Mouse (Mus musculus) neural tube, embryonic 13.5 days (tissue): ENCODE results near the gene Lmf2. TPM values are rescaled to one million over a fixed set of nuclear protein-coding genes. Genes with fewer than 3 reads are reported as not detected.

Source experiments
- ATAC-seq: fragments of 200-750 bp; cut with Nextera tagmentation; 2 replicates; pipeline ENCODE4 v1.8.0; 2017; ENCODE audit warnings: low read depth, mild to moderate bottlenecking, moderate TSS enrichment, moderate library complexity
- H3K27ac ChIP-seq: fragments of 300-500 bp; sonication (generic); replicated peaks from 2 replicates; pipeline ENCODE4 v1.5.1; 2015; ENCODE audit warnings: moderate library complexity, mild to moderate bottlenecking, inconsistent platforms
- H3K27me3 ChIP-seq: fragments of 300-500 bp; sonication (generic); 2 replicates; pipeline ENCODE4 v1.6.1; 2015; ENCODE audit warnings: mild to moderate bottlenecking, inconsistent platforms
- H3K36me3 ChIP-seq: fragments of 300-500 bp; sonication (generic); 2 replicates; pipeline ENCODE4 v1.6.1; 2015; ENCODE audit warnings: mild to moderate bottlenecking, inconsistent platforms
- H3K4me1 ChIP-seq: fragments of 300-500 bp; sonication (generic); replicated peaks from 2 replicates; pipeline ENCODE4 v1.6.1; 2015; ENCODE audit warnings: inconsistent platforms
- H3K4me2 ChIP-seq: fragments of 300-500 bp; sonication (generic); 2 replicates; pipeline ENCODE4 v1.6.1; 2015; ENCODE audit warnings: inconsistent platforms, mild to moderate bottlenecking, moderate library complexity
- H3K4me3 ChIP-seq: fragments of 300-500 bp; sonication (generic); 2 replicates; pipeline ENCODE4 v1.5.1; 2015; ENCODE audit warnings: mild to moderate bottlenecking, inconsistent platforms
- H3K9ac ChIP-seq: fragments of 300-500 bp; sonication (generic); 2 replicates; pipeline ENCODE4 v1.6.1; 2015; ENCODE audit warnings: moderate library complexity, mild to moderate bottlenecking, inconsistent platforms
- H3K9me3 ChIP-seq: fragments of 300-500 bp; sonication (generic); 2 replicates; pipeline ENCODE4 v1.6.1; 2016; ENCODE audit warnings: inconsistent platforms
- WGBS: fragments of 180-500 bp; shearing (Covaris S2); methylation state at CpG from one replicate; pipeline ENCODE4 v1.1.7; 2015; 5-methylcytosine and 5-hydroxymethylcytosine counted together
- microRNA-seq: library from miRNA; unstranded; fragments of <30 nt; microRNA quantifications from one replicate; pipeline ENCODE4, GENCODE M21; 2016
- polyA plus RNA-seq: library from polyadenylated mRNA; unstranded; fragments of >200 nt; fragmentation: Nextera tagmentation; extraction: Ambion mirVana; gene quantifications from 2 replicates; pipeline ENCODE4 v1.2.1, GENCODE M21; 2015

Lmf2 gene
- polyA plus RNA-seq, 1 experiment from 2014 or later = 34.1 TPM

- Histone ChIP-seq H3K27ac (no peak overlapping the region), H3K27me3 (no peaks in the 10 kb centered on the region), H3K36me3 (no peaks in the 10 kb centered on the region), H3K4me2 (peak overlapping the region; percentile 94), H3K9ac (peak overlapping the region; percentile 90; the same call in 1 of the 2 replicates), H3K4me3 (0 out of 2 replicates have a peak overlapping the region, but pooled peaks have one; percentile 98), H3K9me3 (no peaks in the 10 kb centered on the region), H3K4me1 (peaks cover 67% of the 10 kb centered on the region)
- 88% methylated on average over 4 of the region's 4 CpGs for whole genome bisulfite sequencing
- no peak for ATAC-seq
These were observed 42.1 kb downstream of the Lmf2 start for GRCm38 (mm10) chr15:89313359-89313758.

- Histone ChIP-seq H3K4me2 (no peak overlapping the region), H3K9me3 (no peaks in the 10 kb centered on the region), H3K4me3 (no peak overlapping the region), H3K27me3 (no peaks in the 10 kb centered on the region), H3K9ac (0 out of 2 replicates have a peak overlapping the region, but pooled peaks have one; percentile 12), H3K27ac (no peak overlapping the region), H3K4me1 (peaks cover 64% of the 10 kb centered on the region), H3K36me3 (peaks cover 24% of the 10 kb centered on the region)
- 53% methylated on average over 6 of the region's 6 CpGs for WGBS
- ATAC-seq = no peak
These were observed 45.4 kb downstream of the Lmf2 start for GRCm38 (mm10) chr15:89309962-89310498.

GRCm38 (mm10) chr15:89308406-89309139 lies 46.9 kb downstream of the Lmf2 start:
- H3K27ac ChIP-seq = no peak overlapping the region
- H3K4me1 ChIP-seq = peaks cover 53% of the 10 kb centered on the region
- 94% methylated on average over 7 of the region's 7 CpGs for WGBS
- H3K4me3 ChIP-seq = no peak overlapping the region
- ATAC-seq = no peak
- peaks cover 39% of the 10 kb centered on the region for H3K36me3 ChIP-seq
- no peak overlapping the region for H3K9ac ChIP-seq
- no peak overlapping the region for H3K4me2 ChIP-seq
- no peaks in the 10 kb centered on the region for H3K9me3 ChIP-seq
- H3K27me3 ChIP-seq = no peaks in the 10 kb centered on the region

GRCm38 (mm10) chr15:89307461-89307860 lies 48.0 kb downstream of the Lmf2 start:
- 89% methylated on average over 13 of the region's 13 CpGs for WGBS
- Histone ChIP-seq H3K9ac (no peak overlapping the region), H3K4me2 (no peak overlapping the region), H3K27me3 (no peaks in the 10 kb centered on the region), H3K4me1 (peaks cover 42% of the 10 kb centered on the region), H3K4me3 (no peak overlapping the region), H3K27ac (no peak overlapping the region), H3K9me3 (no peaks in the 10 kb centered on the region), H3K36me3 (peaks cover 50% of the 10 kb centered on the region)
- no peak for ATAC-seq

GRCm38 (mm10) chr15:89305966-89306365 lies 49.5 kb downstream of the Lmf2 start:
- H3K27me3 ChIP-seq = no peaks in the 10 kb centered on the region
- H3K9ac ChIP-seq = no peak overlapping the region
- no peak overlapping the region for H3K4me3 ChIP-seq
- no peaks in the 10 kb centered on the region for H3K9me3 ChIP-seq
- no peak overlapping the region for H3K4me2 ChIP-seq
- 64% methylated on average over 1 of the region's 1 CpGs for WGBS
- H3K4me1 ChIP-seq = peaks cover 27% of the 10 kb centered on the region
- H3K36me3 ChIP-seq = peaks cover 65% of the 10 kb centered on the region
- ATAC-seq = no peak
- H3K27ac ChIP-seq = no peak overlapping the region

Small RNA genes lying within 50 kb of the gene (microRNA-seq; reads per million reads assigned to microRNA genes)
- not detected for gene Mir6959

Other genes starting within 250 kb of the Lmf2 start
- gene Tubgcp6, start 232.5 kb downstream of the Lmf2 start, polyA plus RNA-seq = 15.8 and 16.7 TPM in 2 replicates
- gene Hdac10, start 227.0 kb downstream of the Lmf2 start, polyA plus RNA-seq = 23.9 and 26.7 TPM in 2 replicates
- gene Mapk12, start 215.0 kb downstream of the Lmf2 start, polyA plus RNA-seq = 6.7 and 7.0 TPM in 2 replicates
- 35.8 and 40.2 TPM in 2 replicates for gene Mapk11, start 206.0 kb downstream of the Lmf2 start, polyA plus RNA-seq
- 89.8 and 94.5 TPM in 2 replicates for gene Plxnb2, start 174.9 kb downstream of the Lmf2 start, polyA plus RNA-seq
- gene Dennd6b, start 159.2 kb downstream of the Lmf2 start, polyA plus RNA-seq = 68.9 and 71.8 TPM in 2 replicates
- gene Ppp6r2, start 144.1 kb downstream of the Lmf2 start, polyA plus RNA-seq = 64.8 and 76.9 TPM in 2 replicates
- 81.8 and 90.0 TPM in 2 replicates for gene Sbf1, start 40.3 kb downstream of the Lmf2 start, polyA plus RNA-seq
- gene Adm2, start 32.9 kb downstream of the Lmf2 start, polyA plus RNA-seq = not detected in 2 replicates
- not detected in 2 replicates for gene Miox, start 21.3 kb downstream of the Lmf2 start, polyA plus RNA-seq
- gene Ncaph2, start 60 bp upstream of the Lmf2 start, polyA plus RNA-seq = 101 and 117 TPM in 2 replicates
- gene Sco2, start 18.2 kb upstream of the Lmf2 start, polyA plus RNA-seq = 10.9 and 11.3 TPM in 2 replicates
- gene Tymp, start 21.4 kb upstream of the Lmf2 start, polyA plus RNA-seq = 2.0 and 2.2 TPM in 2 replicates
- gene Odf3b, start 23.6 kb upstream of the Lmf2 start, polyA plus RNA-seq = 0.27 and 1.9 TPM in 2 replicates
- gene Klhdc7b, start 29.3 kb upstream of the Lmf2 start, polyA plus RNA-seq = not detected in 2 replicates
- not detected in 2 replicates for gene Syce3, start 54.8 kb upstream of the Lmf2 start, polyA plus RNA-seq
- 0.73 and 1.7 TPM in 2 replicates for gene Cpt1b, start 70.2 kb upstream of the Lmf2 start, polyA plus RNA-seq
- gene C730034F03Rik, start 73.9 kb upstream of the Lmf2 start, polyA plus RNA-seq = 6.1 and 7.3 TPM in 2 replicates
- gene Gm44502, start 74.0 kb upstream of the Lmf2 start, polyA plus RNA-seq = 0.17 TPM in 1 of 2 replicates, not detected in the other
- 81.4 and 82.2 TPM in 2 replicates for gene Chkb, start 74.2 kb upstream of the Lmf2 start, polyA plus RNA-seq
- 77.3 and 78.0 TPM in 2 replicates for gene Mapk8ip2, start 98.3 kb upstream of the Lmf2 start, polyA plus RNA-seq
- gene Arsa, start 121.8 kb upstream of the Lmf2 start, polyA plus RNA-seq = 18.4 and 19.1 TPM in 2 replicates
- 6.5 and 8.0 TPM in 2 replicates for gene Shank3, start 144.0 kb upstream of the Lmf2 start, polyA plus RNA-seq
- 0.48 and 1.5 TPM in 2 replicates for gene Acr, start 212.7 kb upstream of the Lmf2 start, polyA plus RNA-seq
- 70.7 and 82.4 TPM in 2 replicates for gene Rabl2, start 236.3 kb upstream of the Lmf2 start, polyA plus RNA-seq